In genomic region chr14:59185514-59185913, GRCm38 (mm10) we compare ENCODE assay signal across 34 mouse cellular contexts. TPM values are rescaled to one million over a fixed set of nuclear protein-coding genes. Genes with fewer than 3 reads are reported as not detected.
DNase-seq lines count a peak whose midpoint lies in the region; ATAC-seq lines count a peak whose summit lies in the region.
"Had no signal": no experiment of that assay in that cellular context is flagged by ENCODE, and none has a peak within 500 bp of the region (broad histone marks: within the 10 kb centered on the region; RNA-seq: fewer than 3 reads in every experiment).

No protein-coding gene starts in this region.

- peaks cover 4% of the 10 kb centered on the region for H3K4me1 ChIP-seq in megakaryocyte, embryonic 14.5 days
- H3K4me1 ChIP-seq: embryonic facial prominence, embryonic 12.5 days; embryonic facial prominence, embryonic 15.5 days; heart, embryonic 10.5 days; heart, embryonic 13.5 days; intestine, embryonic 15.5 days had no signal

- H3K4me3 ChIP-seq in megakaryocyte, embryonic 14.5 days (replicated peaks): peak overlapping the region; percentile 53
- H3K4me3 ChIP-seq: embryonic facial prominence, embryonic 12.5 days; embryonic facial prominence, embryonic 15.5 days; heart, adult 2 months; heart, embryonic 10.5 days; heart, embryonic 13.5 days; intestine, embryonic 15.5 days had no signal

- no peaks in the 10 kb centered on the region for H3K9me3 ChIP-seq in megakaryocyte, embryonic 14.5 days
- H3K9me3 ChIP-seq: embryonic facial prominence, embryonic 12.5 days; embryonic facial prominence, embryonic 15.5 days; heart, embryonic 10.5 days; intestine, embryonic 15.5 days had no signal

- no peaks in the 10 kb centered on the region for H3K27me3 ChIP-seq in megakaryocyte, embryonic 14.5 days (replicated peaks)
- no peaks in the 10 kb centered on the region for H3K27me3 ChIP-seq in splenic B cell, adult 2 months (ENCODE audit: control insufficient read depth, insufficient read depth, low read length, poor library complexity, severe bottlenecking)
- H3K27me3 ChIP-seq: embryonic facial prominence, embryonic 12.5 days; embryonic facial prominence, embryonic 15.5 days; heart, embryonic 13.5 days; intestine, embryonic 15.5 days had no signal

- intact Hi-C loops in left cerebral cortex, postnatal 10 days (cut with DNase I): no loop called here

- ATAC-seq in megakaryocyte, adult 5-6 weeks (ENCODE audit: poor library complexity, severe bottlenecking): no peak
- ATAC-seq in common myeloid progenitor, adult 5-6 weeks (replicated peaks; ENCODE audit: low read depth, poor library complexity, severe bottlenecking): 0 out of 2 replicates have a peak, but pooled peaks have one; percentile 25
- ATAC-seq: forebrain, embryonic 14.5 days; forebrain, postnatal 0 days; hindbrain, postnatal 0 days; intestine, embryonic 15.5 days; Patski had no signal

- DNase-seq in splenic B cell, adult 2 months (ENCODE audit: low read depth, low spot score): peak; percentile 20
- no peak for DNase-seq in left cerebral cortex, postnatal 10 days (ENCODE audit: extremely low spot score in 1 of 2, low spot score in 2 of 2)
- DNase-seq in urinary bladder, postnatal 4 days (ENCODE audit: low spot score in 2 of 2): no peak
- DNase-seq: adrenal gland, postnatal 10 days; adrenal gland, postnatal 36 days; B cell, adult 2 months; cerebellum, adult 18-20 months; cerebellum, adult 9-10 months; cerebellum, postnatal 14 days; forebrain, postnatal 0 days; gastrocnemius, postnatal 25 days; heart, adult 2 months; heart, postnatal 14 days; heart, postnatal 4 days had no signal

- H3K36me3 ChIP-seq in megakaryocyte, embryonic 14.5 days (replicated peaks; ENCODE audit: low read length): no peaks in the 10 kb centered on the region
- H3K36me3 ChIP-seq in splenic B cell, adult 2 months (ENCODE audit: control insufficient read depth, insufficient read depth, low read length, poor library complexity, severe bottlenecking): no peaks in the 10 kb centered on the region
- H3K36me3 ChIP-seq: embryonic facial prominence, embryonic 12.5 days; embryonic facial prominence, embryonic 15.5 days; heart, embryonic 10.5 days; heart, embryonic 13.5 days; intestine, embryonic 15.5 days had no signal

RNA-seq across cellular contexts. Expression of gene Gm5142, which starts 7.0 kb away (rescaled TPM):
- not detected in 2 replicates for polyA plus RNA-seq in megakaryocyte, embryonic 14.5 days (2012; ENCODE audit: insufficient read depth, low replicate concordance)
- not detected in 2 replicates for total RNA-seq in megakaryocyte, adult 5-6 weeks (2015)
- total RNA-seq in megakaryocyte, adult 5-6 weeks (2017): not detected in 2 replicates
- not detected in 2 replicates for total RNA-seq in common myeloid progenitor, adult 5-6 weeks (2017)
- not detected for total RNA-seq in left cerebral cortex, postnatal 10 days (2021)
- total RNA-seq: adrenal gland, adult 18-20 months; adrenal gland, postnatal 10 days; adrenal gland, postnatal 36 days; ES-E14; forebrain, postnatal 0 days; gastrocnemius, adult 8-10 months; gastrocnemius, postnatal 25 days; granulocyte monocyte progenitor cell, adult 5-6 weeks; heart, adult 2 months; heart, postnatal 14 days; heart, postnatal 4 days; hindbrain, postnatal 0 days had no signal
- polyA plus RNA-seq: embryonic facial prominence, embryonic 12.5 days; embryonic facial prominence, embryonic 15.5 days; forebrain, embryonic 11.5 days; forebrain, embryonic 14.5 days; forebrain, postnatal 0 days; frontal cortex, adult 2 months; heart, adult 2 months; heart, embryonic 10.5 days; heart, embryonic 13.5 days; heart, embryonic 16.5 days; hindbrain, embryonic 11.5 days; hindbrain, embryonic 14.5 days; hindbrain, postnatal 0 days; intestine, embryonic 15.5 days; Patski had no signal

RNA-seq across cellular contexts. Expression of gene Rcbtb1, which starts 15.5 kb away (rescaled TPM):
- 0.28 TPM in 1 of 2 replicates, not detected in the other for polyA plus RNA-seq in megakaryocyte, embryonic 14.5 days (2012; ENCODE audit: insufficient read depth, low replicate concordance)
- total RNA-seq in megakaryocyte, adult 5-6 weeks (2015): 28.0 and 32.7 TPM in 2 replicates
- total RNA-seq in megakaryocyte, adult 5-6 weeks (2017): 16.7 and 19.7 TPM in 2 replicates
- 16.5 and 17.3 TPM in 2 replicates for total RNA-seq in common myeloid progenitor, adult 5-6 weeks (2017)
- total RNA-seq in left cerebral cortex, postnatal 10 days (2021): 10 to 100 TPM; 23.2 to 26.2 TPM

RNA-seq across cellular contexts. Expression of gene 1700129C05Rik, which starts 42.8 kb away (rescaled TPM):
- polyA plus RNA-seq in megakaryocyte, embryonic 14.5 days (2012; ENCODE audit: insufficient read depth, low replicate concordance): not detected in 2 replicates
- total RNA-seq in megakaryocyte, adult 5-6 weeks (2015): not detected in 2 replicates
- total RNA-seq in megakaryocyte, adult 5-6 weeks (2017): not detected in 2 replicates
- not detected in 2 replicates for total RNA-seq in common myeloid progenitor, adult 5-6 weeks (2017)
- not detected for total RNA-seq in left cerebral cortex, postnatal 10 days (2021)
- total RNA-seq: adrenal gland, adult 18-20 months; adrenal gland, postnatal 10 days; adrenal gland, postnatal 36 days; ES-E14; forebrain, postnatal 0 days; gastrocnemius, adult 8-10 months; gastrocnemius, postnatal 25 days; granulocyte monocyte progenitor cell, adult 5-6 weeks; heart, adult 2 months; heart, postnatal 14 days; heart, postnatal 4 days; hindbrain, postnatal 0 days had no signal
- polyA plus RNA-seq: embryonic facial prominence, embryonic 12.5 days; embryonic facial prominence, embryonic 15.5 days; forebrain, embryonic 11.5 days; forebrain, embryonic 14.5 days; forebrain, postnatal 0 days; frontal cortex, adult 2 months; heart, embryonic 10.5 days; heart, embryonic 13.5 days; heart, embryonic 16.5 days; hindbrain, embryonic 11.5 days; hindbrain, embryonic 14.5 days; hindbrain, postnatal 0 days; intestine, embryonic 15.5 days; Patski had no signal
